Mouse (Mus musculus) E14TG2a.4 (cell line): ENCODE results near the gene Rnasek.

Experiments used
- CTCF ChIP-seq: conservative IDR thresholded peaks from 2 replicates; pipeline ENCODE4 v1.5.1; 2014; ENCODE audit warnings: low read length
- NANOG ChIP-seq: IDR thresholded peaks from 2 replicates; pipeline ENCODE4 v1.6.1; 2014; ENCODE audit warnings: borderline replicate concordance, low read length, mixed read lengths

GRCm38 (mm10) chr11:70247136-70247845, 7.6 kb upstream of the Rnasek start:
- TF ChIP-seq CTCF: peak; percentile 90
- no peak for TF ChIP-seq NANOG
